Mouse (Mus musculus): ENCODE data around the gene Dpy19l1.

- TF ChIP-seq CTCF (IDR thresholded peaks at IDR 0.05; ENCODE audit: control insufficient read depth, insufficient read depth, insufficient read length) (no peak), USF1 (IDR thresholded peaks at IDR 0.05; ENCODE audit: low read depth) (peak; percentile 64), MYOD1 (IDR thresholded peaks at IDR 0.05; ENCODE audit: control insufficient read depth, insufficient read length, low read depth) (no peak), MAX (IDR thresholded peaks at IDR 0.05) (no peak), CEBPB (IDR thresholded peaks at IDR 0.05; ENCODE audit: low read depth) (no peak), FOSL1 (IDR thresholded peaks at IDR 0.05; ENCODE audit: insufficient read depth, low read length, poor library complexity, severe bottlenecking) (no peak), MYOG (IDR thresholded peaks at IDR 0.05; ENCODE audit: control insufficient read depth, extremely low read depth, insufficient read length) (no peak)
Observed at GRCm38 (mm10) chr9:24514078-24514469, 11.1 kb upstream of the Dpy19l1 start.
